Mouse (Mus musculus): ENCODE measurements around the gene Nphp4. TPM values are rescaled to one million over a fixed set of nuclear protein-coding genes. Genes with fewer than 3 reads are reported as not detected.

Nphp4 gene
- polyA plus RNA-seq (2017; shearing (Covaris generic)): under 1 TPM; 0.17 to 0.20 TPM

DNA sequence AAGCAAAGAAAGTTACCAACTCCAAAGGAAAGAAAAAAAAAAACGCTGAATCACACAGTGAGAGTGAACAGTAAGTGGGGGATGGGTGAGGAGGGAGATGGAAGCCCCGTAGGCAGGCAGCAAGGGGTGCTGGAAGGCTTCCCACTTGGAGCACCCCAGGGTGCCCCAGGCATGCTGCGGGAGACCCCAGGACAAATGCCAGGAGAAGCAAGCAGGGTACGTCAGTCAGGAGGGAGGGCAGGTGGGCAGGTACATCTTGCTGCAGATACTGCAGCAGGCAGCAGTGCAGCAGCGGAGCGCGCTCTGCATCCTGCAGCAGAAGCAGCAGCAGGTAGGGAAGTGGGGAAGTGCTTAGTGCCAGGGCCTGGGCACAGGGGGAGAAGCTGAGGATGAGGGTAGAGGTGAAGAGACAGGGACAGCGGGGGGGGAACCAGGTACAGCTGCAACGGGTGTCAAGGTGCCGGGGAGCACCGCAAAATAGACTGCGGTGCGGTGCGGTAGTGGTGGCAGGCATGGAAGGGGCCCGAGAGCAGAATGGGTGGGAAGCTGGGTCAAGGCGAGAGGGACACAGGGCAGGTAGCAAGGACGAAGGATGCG, at the start of gene Nphp4:
TSS of gene Nphp4 (plus strand) at position 280 of the 597 bp plus-strand sequence.
- ATAC-seq: no peak

DNA sequence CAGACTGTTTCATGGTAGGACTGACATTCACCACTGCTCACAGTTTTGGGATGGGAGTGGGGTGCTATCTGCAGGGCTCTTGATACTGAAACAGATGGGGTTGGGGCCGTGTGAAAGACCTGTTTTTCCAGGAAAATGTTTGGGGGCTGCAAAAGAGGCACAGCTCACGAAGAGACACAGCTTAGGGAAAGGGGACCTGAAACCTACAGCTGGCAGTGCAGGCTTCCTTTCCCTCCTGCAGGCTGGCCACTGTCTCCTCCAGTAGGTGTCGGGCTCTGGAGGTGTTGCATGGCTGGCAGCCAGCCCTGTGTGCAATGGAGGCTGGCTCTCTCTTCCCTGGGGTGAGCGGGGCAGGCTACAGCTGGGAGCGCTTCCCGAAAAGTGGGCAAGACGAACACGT, 48.2 kb upstream of the Nphp4 start:
- no peak for ATAC-seq

DNA sequence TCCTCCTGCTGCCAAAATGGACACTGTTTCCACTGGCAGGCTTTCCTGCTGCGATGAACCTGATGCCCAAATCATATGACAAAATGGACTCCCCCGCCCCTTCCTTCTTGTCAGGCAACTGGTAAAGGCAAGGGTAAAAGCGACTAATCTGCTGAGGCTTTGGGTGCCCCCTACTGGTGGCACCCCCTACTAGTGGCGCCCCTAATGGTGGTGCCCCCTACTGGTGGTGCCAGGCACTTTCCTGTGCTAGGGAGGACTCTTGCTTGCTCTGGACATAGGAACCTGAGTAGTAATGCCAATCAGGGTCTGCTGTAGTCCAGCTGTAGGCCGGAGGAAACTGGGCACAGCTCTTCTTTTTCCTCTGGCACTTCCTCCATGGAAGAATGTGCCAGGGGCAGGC, 44.2 kb upstream of the Nphp4 start:
- no peak for ATAC-seq

DNA sequence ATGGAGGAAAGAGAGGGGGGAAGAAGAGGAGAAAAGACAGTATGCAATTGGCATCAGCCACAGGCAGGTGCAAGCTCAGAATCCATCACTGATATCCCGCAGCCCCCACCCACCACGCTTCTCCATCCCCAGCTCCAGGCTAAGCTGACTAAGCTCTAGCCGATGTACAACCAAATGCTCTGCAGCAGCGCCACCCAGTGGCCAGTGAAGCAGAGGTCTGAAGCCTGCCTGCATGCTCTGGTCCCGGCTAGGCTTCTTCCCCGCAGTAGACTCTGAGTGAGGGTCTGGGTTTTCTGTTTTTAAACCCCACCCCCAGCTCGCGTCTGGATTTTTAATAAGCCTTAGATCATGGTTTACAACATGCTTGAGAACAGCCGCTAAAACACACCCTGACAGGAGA, 41.7 kb upstream of the Nphp4 start:
- no peak for ATAC-seq

DNA sequence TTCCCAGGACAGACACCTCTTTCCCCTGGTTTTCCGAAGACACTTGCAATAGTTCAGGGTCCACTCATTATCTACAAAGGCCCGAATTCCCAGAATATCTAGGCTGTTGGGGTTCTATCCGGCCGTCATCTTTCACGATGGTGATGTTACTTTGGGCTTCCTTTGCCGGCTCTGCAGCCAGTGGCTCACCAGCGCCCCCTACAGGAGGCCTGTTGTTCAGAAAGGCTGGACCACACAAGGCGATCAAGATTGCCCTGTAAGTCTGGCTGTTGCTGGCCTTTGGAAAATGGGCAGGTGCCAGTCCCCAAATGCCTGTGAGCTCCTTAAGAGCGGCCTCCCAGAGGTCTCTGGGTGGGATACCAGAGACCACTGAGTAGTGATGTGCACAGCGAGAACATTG, 41.3 kb upstream of the Nphp4 start:
- peak; percentile 34 for ATAC-seq

DNA sequence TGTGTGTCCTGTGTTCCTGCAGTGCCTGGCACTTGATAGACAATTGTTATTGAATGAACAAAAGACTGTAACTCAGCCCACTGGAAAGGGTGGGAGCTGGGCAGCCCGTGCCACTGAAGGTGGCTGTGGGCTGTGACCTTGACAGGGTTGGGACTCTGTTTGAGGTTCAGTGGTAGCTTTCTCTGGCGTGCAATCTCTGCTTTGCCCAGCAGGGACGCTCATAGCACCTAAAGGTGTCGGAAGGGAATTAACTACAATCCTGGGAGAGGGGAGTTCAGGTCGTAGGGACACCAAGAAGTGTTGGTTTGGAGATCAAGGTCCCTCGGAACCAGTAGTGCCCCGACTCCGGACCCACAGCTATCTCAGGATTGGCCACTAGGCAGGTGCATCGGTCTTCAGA, 35.6 kb upstream of the Nphp4 start:
- no peak for ATAC-seq

DNA sequence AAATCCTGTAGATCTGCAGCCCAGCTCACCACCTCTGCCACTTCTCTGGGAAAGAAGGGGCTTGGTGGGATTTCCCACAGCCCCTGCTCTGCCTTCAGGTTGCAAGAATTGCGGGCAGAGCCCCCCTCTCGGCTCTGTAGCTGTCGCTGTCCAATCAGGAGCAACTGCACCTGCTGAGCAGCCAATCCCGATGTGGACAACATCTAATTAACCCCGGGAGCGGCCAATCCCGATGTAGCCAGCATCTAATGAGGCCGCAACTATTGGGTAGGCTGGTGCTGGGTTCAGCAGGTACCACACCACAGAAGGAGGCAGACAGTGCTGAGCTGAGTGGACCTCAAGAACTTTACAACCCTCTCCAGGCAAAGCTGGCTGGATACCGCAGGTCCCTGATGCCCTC, 35.0 kb upstream of the Nphp4 start:
- no peak for ATAC-seq

DNA sequence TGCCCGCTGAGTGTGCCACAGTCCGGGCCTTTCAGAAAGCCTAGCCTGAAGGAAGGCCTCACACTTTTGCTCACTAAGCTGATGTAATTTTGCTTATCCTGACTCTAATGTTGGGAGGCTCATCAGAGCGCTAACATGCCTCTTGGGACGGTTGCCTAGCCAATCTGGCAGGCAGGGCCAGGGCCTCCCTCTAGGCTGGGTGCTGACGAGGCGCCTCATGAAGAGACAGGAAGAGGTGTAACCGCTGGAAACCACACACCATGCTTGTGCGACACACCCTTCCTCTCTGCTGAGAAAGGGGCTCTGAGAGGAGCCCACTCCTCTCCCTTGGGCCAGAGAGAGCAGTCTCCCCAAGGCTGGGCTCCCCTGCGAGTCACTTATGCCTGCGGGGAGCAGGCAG, 30.3 kb upstream of the Nphp4 start:
- ATAC-seq: peak; percentile 82

DNA sequence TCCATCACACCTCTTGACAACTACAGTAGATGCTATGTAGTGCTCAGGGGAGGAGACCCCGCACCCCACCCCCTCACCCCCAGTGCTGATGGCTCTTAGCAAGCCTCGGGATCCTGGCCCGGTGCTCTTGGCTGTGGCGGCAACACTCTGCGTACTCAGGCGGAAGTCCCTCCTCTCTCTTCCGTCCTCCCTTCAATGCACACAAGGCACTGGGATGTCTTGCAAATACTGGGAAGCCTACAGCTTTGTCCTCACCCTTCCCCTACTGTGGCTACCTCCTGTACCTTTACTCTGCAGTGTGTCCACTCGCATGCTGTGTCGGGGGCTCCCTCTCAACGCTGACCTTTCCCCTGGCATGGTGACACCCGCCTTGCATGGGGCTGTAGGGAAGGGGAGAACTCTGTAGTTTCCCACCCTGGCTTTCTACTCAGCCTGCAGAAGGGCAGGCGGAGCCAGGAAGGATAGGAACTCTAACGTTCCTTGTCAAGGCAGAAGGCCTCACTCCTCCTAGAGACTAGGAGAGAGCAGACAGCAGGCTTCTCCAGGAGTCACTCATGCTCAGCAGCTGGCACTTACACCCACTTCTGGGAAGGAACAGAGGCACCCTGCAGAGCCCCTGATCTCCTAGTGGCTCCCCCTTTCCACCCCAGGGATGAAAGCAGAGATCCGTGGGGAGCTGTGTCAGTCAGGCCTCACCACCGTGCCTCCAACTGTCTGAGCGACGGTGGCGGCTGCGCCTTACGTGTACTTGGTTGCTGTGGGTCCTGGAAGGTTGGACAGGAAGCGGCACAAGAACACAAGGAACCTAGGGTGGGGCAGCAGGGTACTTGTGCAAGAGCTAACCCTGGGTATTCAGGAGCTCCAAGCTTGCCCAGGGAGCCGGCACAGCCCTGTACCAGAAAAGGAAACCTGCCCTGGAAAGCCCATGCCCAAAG, 28.5 kb upstream of the Nphp4 start:
- peak; percentile 26 for ATAC-seq

DNA sequence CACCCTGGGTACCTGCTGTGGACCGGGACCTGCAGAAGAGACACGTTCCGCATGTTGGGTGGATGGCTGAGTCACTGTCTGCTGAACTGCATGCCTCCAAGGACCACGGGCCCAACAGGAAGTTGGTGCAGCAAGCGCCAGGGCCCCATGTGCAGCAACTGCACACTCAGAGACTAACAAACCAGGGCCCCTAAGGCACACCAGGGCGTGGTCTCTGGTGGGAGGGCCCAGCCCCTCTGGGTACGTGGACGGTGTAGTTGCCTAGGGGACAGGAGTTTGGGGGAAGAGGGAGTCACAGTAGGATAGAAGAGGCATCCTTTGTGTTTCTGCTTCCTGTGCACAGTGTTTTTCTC, 27.9 kb upstream of the Nphp4 start:
- peak; percentile 76 for ATAC-seq

DNA sequence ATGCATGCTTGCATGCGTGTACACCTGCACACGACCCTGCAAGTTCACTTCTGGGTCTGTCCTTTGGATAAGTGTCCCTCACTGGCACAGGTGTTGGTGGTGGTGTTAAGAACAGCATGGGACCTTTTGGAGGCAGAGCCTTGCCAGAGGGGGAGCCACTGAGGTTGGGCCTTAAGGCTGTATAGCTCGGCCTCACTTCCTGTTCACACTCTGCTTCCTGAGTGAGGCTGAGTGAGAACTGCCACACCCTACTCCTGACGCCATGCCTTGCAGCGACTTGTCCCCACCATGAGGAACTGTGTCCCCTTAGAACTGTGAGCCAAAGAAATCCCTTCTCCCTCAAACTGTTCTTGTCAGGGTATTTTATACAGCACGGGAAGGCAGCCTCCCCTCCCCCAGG, 25.1 kb upstream of the Nphp4 start:
- no peak for ATAC-seq

DNA sequence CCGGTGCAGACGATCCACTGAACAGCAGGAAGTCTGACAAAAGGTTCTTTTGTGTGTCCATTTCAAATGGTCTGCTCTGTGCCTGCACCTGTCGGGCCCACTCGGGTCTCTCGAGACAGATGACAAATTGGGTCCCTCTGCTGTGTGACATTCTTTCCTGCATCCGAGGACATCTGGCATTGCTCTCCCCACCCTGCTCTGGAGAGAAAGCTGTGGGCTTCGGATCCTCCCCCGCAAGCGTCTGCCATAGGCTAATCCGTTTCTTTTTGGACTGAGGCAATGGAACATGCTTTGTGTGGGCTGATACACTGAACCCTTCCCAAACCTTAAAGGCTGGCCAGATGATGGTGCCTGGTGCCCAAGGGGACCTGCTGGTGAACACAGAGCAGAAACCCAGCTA, 23.4 kb upstream of the Nphp4 start:
- ATAC-seq: no peak

DNA sequence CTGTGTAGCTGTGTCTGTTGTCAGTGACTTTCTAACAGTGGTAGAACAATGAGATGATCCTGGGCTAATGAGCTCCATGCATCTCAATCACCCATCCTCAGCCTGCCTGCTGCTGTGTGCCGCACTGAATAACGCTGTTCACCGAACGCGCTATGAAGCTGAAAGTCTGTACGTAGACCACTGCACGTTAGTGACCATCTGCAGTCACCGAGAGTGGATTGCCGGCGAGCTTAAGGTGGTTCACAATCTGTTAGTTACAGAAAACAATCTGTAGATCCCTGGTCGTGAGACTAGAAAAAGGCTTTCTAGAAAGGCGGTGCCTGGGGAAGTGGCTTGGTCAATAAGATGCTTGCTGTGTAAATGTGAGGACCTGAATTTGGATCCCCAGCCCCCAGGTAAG, 22.4 kb upstream of the Nphp4 start:
- ATAC-seq: no peak

DNA sequence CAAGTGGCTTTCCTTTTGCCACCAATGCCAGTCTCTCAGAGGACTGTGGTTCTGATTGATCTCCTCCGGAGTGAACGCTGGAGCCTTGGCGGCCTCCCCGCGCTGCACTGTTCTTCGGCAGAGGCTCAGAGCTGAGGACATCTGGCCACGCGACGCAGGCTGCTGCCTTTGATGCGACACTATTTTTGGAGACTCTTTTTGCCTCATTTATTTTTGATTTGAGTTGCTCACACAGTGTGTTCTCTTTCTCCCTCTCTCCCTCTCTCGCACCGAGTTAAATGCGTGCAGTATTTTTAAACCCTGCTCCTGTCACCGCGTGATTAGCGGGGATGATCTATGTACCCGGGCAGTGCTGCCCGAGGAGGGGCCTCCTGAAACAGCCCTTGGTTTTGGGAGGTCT, 19.9 kb upstream of the Nphp4 start:
- ATAC-seq: no peak

DNA sequence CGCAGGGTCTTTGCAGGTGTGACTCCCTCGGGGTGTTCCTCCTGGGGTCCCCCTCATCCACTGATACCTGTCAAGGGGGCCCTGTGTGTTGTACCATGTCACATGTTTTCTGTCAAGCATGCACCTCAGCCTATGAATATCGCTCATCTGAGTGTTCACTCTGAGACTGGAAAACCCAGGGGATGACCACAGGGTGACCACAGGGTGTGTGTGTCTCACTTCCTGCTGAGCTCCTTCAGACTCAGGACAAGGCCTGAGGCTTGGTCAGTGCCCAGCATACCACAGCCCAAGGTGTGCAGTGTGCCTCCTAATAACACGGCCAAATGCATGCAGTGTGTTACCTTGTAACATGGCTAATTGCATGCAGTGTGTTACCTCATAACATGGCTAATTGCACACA, 18.8 kb upstream of the Nphp4 start:
- no peak for ATAC-seq

DNA sequence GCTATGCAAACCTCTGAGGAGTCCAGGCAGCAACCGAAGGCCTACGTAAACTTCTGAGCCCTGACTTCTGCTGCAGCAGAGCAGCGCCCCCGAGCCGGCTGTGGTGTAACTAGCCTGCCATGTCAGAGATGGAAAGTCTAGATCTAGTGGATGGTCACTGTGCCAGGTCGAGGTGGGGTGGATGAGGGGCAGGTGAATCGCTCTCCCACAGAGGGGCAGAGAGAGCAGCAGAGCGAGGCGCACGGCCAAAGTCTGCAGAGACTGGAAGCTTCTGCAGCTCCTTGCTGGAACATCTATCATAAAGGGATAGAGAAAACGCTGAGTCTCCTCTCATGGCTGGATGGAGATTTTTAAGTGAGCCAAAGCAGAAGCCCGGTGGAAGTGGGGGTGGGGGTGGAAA, 14.0 kb upstream of the Nphp4 start:
- ATAC-seq: no peak

DNA sequence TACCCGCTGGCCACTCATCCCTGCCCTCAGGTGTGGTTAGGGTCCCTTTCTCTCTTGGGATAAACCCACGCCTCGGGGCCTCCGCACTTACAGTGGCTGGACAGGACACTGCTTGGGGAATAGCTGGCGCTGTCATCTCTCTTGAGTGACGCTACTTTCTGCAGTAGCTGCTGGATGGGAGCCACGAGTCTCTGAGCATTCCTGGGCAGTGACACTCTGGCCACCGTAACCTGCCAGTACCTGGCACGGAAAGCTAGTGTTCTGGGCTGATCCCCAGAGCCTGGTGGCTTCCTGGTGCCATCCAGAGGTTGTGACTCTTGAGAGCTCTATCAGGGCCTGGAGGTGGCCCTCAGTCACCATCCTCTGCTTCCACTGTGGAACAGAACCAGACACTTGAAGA, 13.4 kb upstream of the Nphp4 start:
- ATAC-seq: no peak

DNA sequence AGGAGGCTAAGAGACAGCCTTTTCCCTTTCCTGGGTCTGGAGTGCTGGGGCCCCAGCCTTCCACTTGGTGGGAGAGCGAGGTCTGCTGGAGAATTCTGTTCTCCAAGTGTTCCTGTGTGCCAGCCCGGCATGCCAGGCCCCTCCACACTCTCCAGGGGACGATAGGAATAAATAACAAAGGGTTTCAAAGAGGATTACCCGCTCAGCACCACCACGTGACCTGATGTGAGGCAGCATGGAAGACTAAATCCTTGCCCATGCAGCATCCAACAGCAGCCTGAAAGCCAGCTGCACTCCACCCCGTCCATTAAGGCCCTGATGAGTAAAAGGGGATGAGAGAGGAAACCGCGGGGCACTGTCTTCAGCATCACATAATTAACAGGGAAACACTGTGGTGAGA, 11.4 kb upstream of the Nphp4 start:
- ATAC-seq: no peak

DNA sequence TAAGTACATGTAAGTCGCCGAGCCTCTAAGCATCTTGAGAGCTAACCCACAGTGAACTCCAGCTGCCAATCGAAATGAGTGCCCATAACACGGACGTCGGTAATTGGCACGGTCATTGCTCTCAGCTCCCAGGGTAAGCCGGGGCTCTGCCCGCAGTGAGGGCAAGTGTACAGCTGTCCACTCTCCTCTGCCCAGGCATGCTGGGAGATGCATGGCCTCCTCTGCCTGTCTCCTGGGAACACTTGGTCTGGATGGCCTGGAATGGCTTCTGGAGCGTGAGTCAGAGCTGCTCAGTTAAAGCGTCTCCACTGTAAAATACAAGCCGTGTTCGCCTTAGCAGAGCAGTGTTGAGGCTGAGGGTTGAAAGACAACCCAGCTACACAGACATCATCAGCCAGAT, 9.9 kb upstream of the Nphp4 start:
- ATAC-seq: no peak

DNA sequence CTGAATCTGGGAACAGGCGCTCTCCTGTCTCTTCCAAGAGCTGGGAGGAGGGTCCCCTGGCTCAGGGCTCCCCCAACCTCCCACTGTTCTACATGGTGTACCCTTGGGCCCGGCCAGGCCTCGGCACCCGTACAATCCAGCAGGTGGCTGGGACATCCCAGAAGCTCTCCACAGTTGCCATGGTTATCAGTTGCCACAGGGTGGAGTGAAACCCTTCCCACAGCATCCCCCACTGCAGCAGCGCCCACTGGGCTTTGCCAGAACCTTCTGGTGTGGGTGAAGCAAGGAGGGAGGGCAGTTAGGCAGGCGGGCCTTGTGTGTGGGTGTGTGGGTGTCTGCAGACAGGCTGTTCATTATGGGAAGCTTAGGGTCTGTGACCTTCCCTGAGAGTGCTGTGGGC, 8.6 kb upstream of the Nphp4 start:
- ATAC-seq: no peak

DNA sequence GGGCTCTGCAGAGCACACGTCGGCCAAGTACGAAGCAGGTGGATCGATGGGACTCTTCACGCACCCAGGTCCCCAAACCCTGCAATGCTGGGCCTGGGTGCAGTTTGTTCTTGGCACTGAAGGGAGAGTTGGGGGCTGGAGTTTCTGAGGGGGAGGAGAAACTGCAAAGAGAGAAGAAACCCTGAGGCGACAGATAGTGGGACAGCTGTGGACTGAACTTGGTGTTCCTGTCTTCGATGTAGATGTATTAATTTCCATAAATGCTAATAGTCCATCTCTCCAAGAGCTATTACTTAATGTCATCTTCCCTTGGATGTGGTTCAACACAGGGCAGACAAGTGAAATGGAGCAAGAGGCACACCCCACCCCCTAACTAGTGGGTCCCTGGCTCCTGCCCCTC, 565 bp upstream of the Nphp4 start:
- ATAC-seq: no peak

DNA sequence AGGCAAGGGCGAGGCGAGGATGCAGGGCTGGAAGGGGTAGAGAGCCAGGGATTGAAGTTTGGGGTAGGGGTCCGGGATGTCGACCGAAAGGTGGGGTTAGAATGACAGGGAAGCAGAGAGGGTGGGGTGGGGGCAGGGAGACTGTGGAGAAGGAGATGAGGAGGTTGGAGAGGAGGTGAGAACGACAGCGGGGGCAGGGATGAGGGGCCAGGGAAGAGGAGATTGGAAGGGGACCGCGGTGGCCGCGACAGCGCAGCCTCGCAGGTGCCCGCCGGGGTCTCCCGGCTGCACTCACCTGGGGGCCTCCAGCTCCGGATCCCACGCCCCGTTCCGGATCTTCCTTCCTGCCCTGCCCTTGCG, 580 bp downstream of the Nphp4 start:
- ATAC-seq: no peak

DNA sequence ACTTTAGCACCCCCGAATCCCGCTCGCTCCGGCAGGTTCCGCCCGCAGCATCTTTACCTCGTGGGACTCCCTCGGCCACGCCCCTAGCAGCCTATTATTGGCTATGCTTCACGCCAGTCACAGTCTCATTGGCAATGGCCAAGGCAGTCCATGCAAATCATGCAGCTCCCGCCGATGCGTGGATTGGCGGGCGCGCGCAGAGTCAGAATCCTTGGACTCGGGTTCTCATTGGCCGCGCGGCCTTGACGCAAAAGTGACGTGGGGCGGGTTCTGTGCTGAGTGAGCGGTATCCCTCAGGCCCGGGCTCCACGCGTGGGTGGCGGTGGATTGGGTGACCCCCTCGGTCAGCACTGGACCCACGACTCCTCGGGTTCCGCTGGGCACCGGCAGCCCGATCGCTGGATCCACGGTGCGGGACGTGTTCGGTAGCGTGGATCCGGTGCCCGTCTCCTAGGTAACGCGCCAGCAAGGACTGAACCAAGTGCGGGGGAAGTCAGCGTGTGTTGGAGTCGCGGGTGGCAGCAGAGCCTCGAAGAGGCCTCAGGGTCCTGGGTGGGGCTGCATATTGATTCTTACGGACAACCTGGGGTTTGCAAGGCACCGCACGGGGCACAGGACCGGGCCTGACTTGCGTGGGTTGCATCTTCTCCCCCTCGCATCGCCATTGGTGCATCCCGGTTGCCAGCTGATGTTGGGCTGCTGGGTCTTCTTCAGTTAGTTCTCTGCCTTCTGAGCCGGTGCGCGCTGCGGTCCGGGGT, 1.1 kb downstream of the Nphp4 start, which contains the start of gene Kcnab2:
TSS of gene Kcnab2 (minus strand) at position 406 of the 758 bp plus-strand sequence.
- ATAC-seq: peak; percentile 95

DNA sequence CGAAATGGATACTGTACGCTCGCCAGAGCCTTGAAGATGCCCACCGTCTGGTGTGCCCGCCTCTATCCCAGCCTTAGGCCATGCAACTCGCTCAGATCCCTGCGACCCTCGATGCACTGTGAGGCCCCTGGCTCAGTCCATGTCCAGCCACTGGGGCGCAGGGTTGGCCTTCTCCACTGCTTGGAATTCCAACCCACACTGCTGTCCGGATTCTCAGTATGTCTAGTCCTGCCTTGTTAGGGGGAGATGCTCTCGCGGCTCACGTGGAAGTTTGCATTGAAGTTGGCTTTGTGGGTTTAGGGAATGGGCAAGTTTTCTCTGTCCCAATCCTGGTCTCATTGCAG, 1.7 kb downstream of the Nphp4 start:
- ATAC-seq: no peak

Data from activated CD4-positive, CD25-positive, alpha-beta regulatory T cell, adult 4 months (primary cell).